In the genomic region with DNA sequence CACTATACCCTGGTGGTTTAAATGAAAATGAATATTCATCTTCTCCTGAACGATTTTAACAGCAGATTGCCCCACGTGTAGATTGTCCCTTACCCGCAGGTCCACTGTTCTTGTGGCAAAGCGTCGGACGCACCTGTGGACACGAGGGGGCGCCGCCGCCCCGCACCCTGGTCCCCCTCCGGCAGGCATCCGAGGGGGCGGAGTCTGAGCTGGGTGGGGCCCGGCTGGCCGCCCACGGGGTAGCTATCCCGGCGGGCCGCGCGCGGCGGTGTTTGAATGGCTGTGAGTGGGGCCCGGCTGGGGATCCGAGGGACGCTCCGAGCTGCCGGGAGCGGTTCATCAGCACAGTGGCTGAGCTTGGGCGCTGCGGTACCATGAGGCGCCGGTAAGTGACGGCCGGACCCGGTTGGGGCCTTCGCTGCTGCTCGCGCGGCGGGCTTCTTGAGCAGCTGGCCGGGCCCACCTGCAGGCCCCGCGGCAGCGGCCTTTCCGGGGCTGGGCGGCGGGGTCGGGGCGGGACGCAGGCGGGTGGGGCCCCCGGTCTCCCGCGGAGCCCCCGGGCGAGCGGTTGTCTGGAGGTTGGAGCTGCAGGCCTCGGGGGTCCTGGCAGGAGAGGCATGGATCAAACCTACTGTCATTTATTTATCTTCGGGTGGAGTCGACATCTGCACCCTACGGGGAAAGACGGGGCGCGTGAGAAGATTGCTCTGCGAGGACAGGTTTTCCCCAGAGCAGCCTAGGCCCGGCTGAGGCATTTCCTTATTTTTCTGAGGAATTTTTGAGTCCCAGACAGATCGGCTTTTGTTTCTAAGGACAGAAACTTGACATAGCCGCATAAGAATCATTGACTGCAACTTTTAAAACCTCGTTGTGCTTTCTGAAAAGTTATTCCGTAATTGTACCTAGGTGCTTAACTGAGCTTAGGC, we compare ENCODE assay signal across 8 mouse cellular contexts. TPM values are rescaled to one million over a fixed set of nuclear protein-coding genes. Genes with fewer than 3 reads are reported as not detected.
DNase-seq lines count a peak whose midpoint lies in the region; ATAC-seq and TF ChIP-seq lines count a peak whose summit lies in the region.

A gene (plus strand): TSS at position 239 of the 926 bp plus-strand sequence.

- H3K4me2 ChIP-seq in heart, embryonic 13.5 days, result peak within 1 kb of the TSS; percentile 85
- peak within 1 kb of the TSS; percentile 74 for H3K4me2 ChIP-seq in liver, embryonic 12.5 days
- H3K4me2 ChIP-seq in stomach, embryonic 15.5 days, result peak within 1 kb of the TSS; percentile 65

- peak; percentile 69 for TF ChIP-seq POLR2A in brain, embryonic 14.5 days (IDR thresholded peaks at IDR 0.05; ENCODE audit: borderline replicate concordance, extremely low read depth, insufficient read depth, insufficient read length, poor library complexity, severe bottlenecking)

- H3K9me3 ChIP-seq in erythroblast, embryonic 14.5 days (ENCODE audit: control insufficient read depth, low read length), result no peaks in the 10 kb centered on the region
- H3K9me3 ChIP-seq in heart, embryonic 13.5 days, result no peaks in the 10 kb centered on the region
- H3K9me3 ChIP-seq in liver, embryonic 12.5 days (replicated peaks), result no peaks in the 10 kb centered on the region
- H3K9me3 ChIP-seq in stomach, embryonic 15.5 days, result no peaks in the 10 kb centered on the region

- peak within 1 kb of the TSS; percentile 95 for H3K9ac ChIP-seq in heart, embryonic 13.5 days
- peak within 1 kb of the TSS; percentile 90 for H3K9ac ChIP-seq in liver, embryonic 12.5 days
- H3K9ac ChIP-seq in stomach, embryonic 15.5 days, result peak within 1 kb of the TSS; percentile 80

- H3ac ChIP-seq in C2C12 (ENCODE audit: control insufficient read depth, insufficient read length, low read depth), result peak within 1 kb of the TSS; percentile 91

- WGBS in heart, embryonic 13.5 days, result under 1% methylated on average over 66 of the region's 72 CpGs
- WGBS in liver, embryonic 12.5 days (ENCODE audit: insufficient replicate concordance), result under 1% methylated on average over 60 of the region's 72 CpGs
- WGBS in stomach, embryonic 15.5 days, result under 1% methylated on average over 72 of the region's 72 CpGs

- peak; percentile 100 for ATAC-seq in heart, embryonic 13.5 days (ENCODE audit: extremely low read depth, insufficient number of reproducible peaks, low FRiP score, low TSS enrichment)
- ATAC-seq in liver, embryonic 12.5 days, result peak; percentile 99
- peak; percentile 99 for ATAC-seq in stomach, embryonic 15.5 days (ENCODE audit: insufficient read depth, low FRiP score, low read depth)

- peak within 1 kb of the TSS; percentile 89 for H3K4me3 ChIP-seq in C2C12 (ENCODE audit: insufficient read depth, poor library complexity, severe bottlenecking)
- peak within 1 kb of the TSS; percentile 92 for H3K4me3 ChIP-seq in erythroblast, embryonic 14.5 days (replicated peaks)
- peak within 1 kb of the TSS; percentile 96 for H3K4me3 ChIP-seq in heart, embryonic 13.5 days
- H3K4me3 ChIP-seq in liver, embryonic 12.5 days, result peak within 1 kb of the TSS; percentile 91
- H3K4me3 ChIP-seq in stomach, embryonic 15.5 days (replicated peaks), result peak within 1 kb of the TSS; percentile 93

- H3K36me3 ChIP-seq in C2C12 (ENCODE audit: control insufficient read depth, insufficient read depth), result no peaks in the 10 kb centered on the region
- H3K36me3 ChIP-seq in erythroblast, embryonic 14.5 days (ENCODE audit: control insufficient read depth), result peaks cover 12% of the 10 kb centered on the region
- H3K36me3 ChIP-seq in heart, embryonic 13.5 days, result no peaks in the 10 kb centered on the region
- H3K36me3 ChIP-seq in liver, embryonic 12.5 days, result no peaks in the 10 kb centered on the region
- H3K36me3 ChIP-seq in stomach, embryonic 15.5 days, result no peaks in the 10 kb centered on the region

- peak within 1 kb of the TSS; percentile 91 for H3K27ac ChIP-seq in heart, embryonic 13.5 days (replicated peaks)
- H3K27ac ChIP-seq in liver, embryonic 12.5 days, result peak within 1 kb of the TSS; percentile 91
- H3K27ac ChIP-seq in stomach, embryonic 15.5 days, result peak within 1 kb of the TSS; percentile 90

- no peaks in the 10 kb centered on the region for H3K27me3 ChIP-seq in C2C12 (ENCODE audit: control insufficient read depth, insufficient read depth, insufficient read length)
- H3K27me3 ChIP-seq in erythroblast, embryonic 14.5 days (ENCODE audit: control insufficient read depth), result peaks cover 7% of the 10 kb centered on the region
- no peaks in the 10 kb centered on the region for H3K27me3 ChIP-seq in heart, embryonic 13.5 days (replicated peaks)
- H3K27me3 ChIP-seq in liver, embryonic 12.5 days (replicated peaks), result no peaks in the 10 kb centered on the region
- no peaks in the 10 kb centered on the region for H3K27me3 ChIP-seq in stomach, embryonic 15.5 days (replicated peaks)

- H3K79me3 ChIP-seq in C2C12 (ENCODE audit: low read depth), result peaks cover 45% of the 10 kb centered on the region

- peaks cover 51% of the 10 kb centered on the region for H3K79me2 ChIP-seq in C2C12 (ENCODE audit: control insufficient read depth, insufficient read depth)

- H3K4me1 ChIP-seq in erythroblast, embryonic 14.5 days (ENCODE audit: control insufficient read depth), result peaks cover 39% of the 10 kb centered on the region
- H3K4me1 ChIP-seq in heart, embryonic 13.5 days, result peaks cover 29% of the 10 kb centered on the region
- peaks cover 41% of the 10 kb centered on the region for H3K4me1 ChIP-seq in liver, embryonic 12.5 days
- H3K4me1 ChIP-seq in stomach, embryonic 15.5 days, result peaks cover 2% of the 10 kb centered on the region; the same call in 1 of the 2 replicates

- DNase-seq in brain, embryonic 14.5 days (ENCODE audit: low read depth), result peak; percentile 96
- DNase-seq in kidney, postnatal 10 days, result peak; percentile 98
- DNase-seq in natural killer cell, adult 2 months (ENCODE audit: low spot score in 2 of 2), result peak; percentile 88 to 94

- TF ChIP-seq CTCF in C2C12 (IDR thresholded peaks at IDR 0.05; ENCODE audit: control insufficient read depth, insufficient read depth, insufficient read length), result peak; percentile 97
- TF ChIP-seq CTCF in brain, embryonic 14.5 days (IDR thresholded peaks at IDR 0.05; ENCODE audit: borderline replicate concordance, extremely low read depth, insufficient read depth, insufficient read length), result peak; percentile 82

TF ChIP-seq in C2C12, 6 proteins besides CTCF, POLR2A, EP300 and RAD21:
- TF ChIP-seq MAX (IDR thresholded peaks at IDR 0.05), result peak; percentile 23
- TF ChIP-seq FOSL1 (IDR thresholded peaks at IDR 0.05; ENCODE audit: insufficient read depth, low read length, poor library complexity, severe bottlenecking), result no peak
- TF ChIP-seq MYOD1 (IDR thresholded peaks at IDR 0.05; ENCODE audit: control insufficient read depth, insufficient read length, low read depth), result no peak

RNA-seq across cellular contexts. Expression of the gene that starts here (rescaled TPM):
- polyA plus RNA-seq in C2C12 (2012; fragmentation: generic; extraction: Trizol), result 13.3 TPM
- polyA plus RNA-seq in brain, embryonic 14.5 days (2012; rRNA removed), result 18.2 and 19.4 TPM in 2 replicates
- 0.14 and 0.29 TPM in 2 replicates for polyA plus RNA-seq in erythroblast, embryonic 14.5 days (2012)
- polyA plus RNA-seq in heart, embryonic 13.5 days (2015; fragmentation: Nextera tagmentation; extraction: Ambion mirVana), result 22.0 and 22.3 TPM in 2 replicates
- 25.9 and 29.1 TPM in 2 replicates for polyA plus RNA-seq in liver, embryonic 12.5 days (2016; fragmentation: Nextera tagmentation; extraction: Ambion mirVana)
- 39.2 and 41.0 TPM in 2 replicates for polyA plus RNA-seq in stomach, embryonic 15.5 days (2015; fragmentation: Nextera tagmentation; extraction: Ambion mirVana)

Comparison
In these comparisons a context has a peak if more than half of its experiments do, and no peak if none do; other contexts are left out.
1. Peak in every context shown above with its lines: DNase-seq, ATAC-seq, H3K4me3 ChIP-seq and H3K27ac ChIP-seq.
2. RNA of the gene that starts here (polyA plus RNA-seq): 39.2 to 41.0 TPM in stomach, embryonic 15.5 days, 25.9 to 29.1 TPM in liver, embryonic 12.5 days, 22.0 to 22.3 TPM in heart, embryonic 13.5 days, 18.2 to 19.4 TPM in brain, embryonic 14.5 days and 13.3 TPM in C2C12 (single experiment); 0.14 to 0.29 TPM in erythroblast, embryonic 14.5 days; every median in the first group is over 10 times any median in the second.